Mouse (Mus musculus): ENCODE data around the gene Edem1.

DNA sequence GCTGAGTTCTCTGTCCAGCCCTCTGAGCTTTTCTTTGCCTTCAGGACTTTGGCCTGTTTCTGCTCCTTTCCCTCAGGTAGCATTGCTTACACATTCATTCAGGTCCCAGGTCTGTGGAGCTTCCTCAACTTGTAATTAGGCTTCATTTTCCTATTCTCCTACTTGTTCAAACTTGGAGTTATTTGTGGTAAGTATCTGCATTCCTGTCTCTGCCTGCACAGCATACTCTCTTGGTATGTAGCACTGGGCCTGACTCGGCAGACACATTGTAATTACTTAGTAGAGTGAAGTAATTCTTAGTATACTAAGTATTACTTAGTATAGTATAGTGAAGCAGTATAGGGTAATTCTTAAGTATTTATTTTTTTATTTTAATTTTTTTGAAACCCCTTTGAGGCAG, 32.5 kb upstream of the Edem1 start:
- TF ChIP-seq CTCF (IDR thresholded peaks at IDR 0.05; ENCODE audit: borderline replicate concordance, control insufficient read depth, extremely low read depth, insufficient read depth, low read length, poor library complexity) (no peak), POLR2A (IDR thresholded peaks at IDR 0.05; ENCODE audit: control insufficient read depth, extremely low read depth, insufficient read depth, low read length, poor library complexity) (no peak)

All from thymus, adult 2 months (tissue).